Mouse (Mus musculus) forebrain, embryonic 11.5 days (tissue): ENCODE data around the gene Bcl7a. TPM values are rescaled to one million over a fixed set of nuclear protein-coding genes. Genes with fewer than 3 reads are reported as not detected.

Experiments
- ATAC-seq: fragments of 200-750 bp; cut with Nextera tagmentation; replicated peaks from 2 replicates; pipeline ENCODE4 v1.8.0; 2017; ENCODE audit warnings: moderate TSS enrichment; ENCODE audit not compliant: low FRiP score
- DNase-seq: peaks from one replicate; pipeline ENCODE4 v3.0.0-alpha.2; 2017; ENCODE audit warnings: low spot score
- H3K27ac ChIP-seq: fragments of 300-500 bp; sonication (generic); 2 replicates; pipeline ENCODE4 v1.5.1; 2014; ENCODE audit warnings: low read depth, low read length
- H3K27me3 ChIP-seq: fragments of 300-500 bp; sonication (generic); 2 replicates; pipeline ENCODE4 v1.6.1; 2014; ENCODE audit warnings: mild to moderate bottlenecking, low read length, mixed read lengths; ENCODE audit not compliant: control insufficient read depth, insufficient read depth
- H3K36me3 ChIP-seq: fragments of 300-500 bp; sonication (generic); 2 replicates; pipeline ENCODE4 v1.6.1; 2014; ENCODE audit warnings: mild to moderate bottlenecking, low read length, moderate library complexity, mixed read lengths; ENCODE audit not compliant: control insufficient read depth, insufficient read depth
- H3K4me1 ChIP-seq: fragments of 300-500 bp; sonication (generic); replicated peaks from 2 replicates; pipeline ENCODE4 v1.6.1; 2014; ENCODE audit warnings: low read length, mixed read lengths; ENCODE audit not compliant: control insufficient read depth, insufficient read depth
- H3K4me2 ChIP-seq: fragments of 300-500 bp; sonication (generic); 2 replicates; pipeline ENCODE4 v1.6.1; 2014; ENCODE audit warnings: low read depth, mild to moderate bottlenecking, low read length, moderate library complexity, mixed read lengths; ENCODE audit not compliant: severe bottlenecking
- H3K4me3 ChIP-seq: fragments of 300-500 bp; sonication (generic); 2 replicates; pipeline ENCODE4 v1.5.1; 2014; ENCODE audit warnings: low read depth, low read length
- H3K9ac ChIP-seq: fragments of 300-500 bp; sonication (generic); 2 replicates; pipeline ENCODE4 v1.6.1; 2014; ENCODE audit warnings: low read length
- H3K9me3 ChIP-seq: fragments of 300-500 bp; sonication (generic); 2 replicates; pipeline ENCODE4 v1.6.1; 2016; ENCODE audit warnings: low read length, mixed read lengths; ENCODE audit not compliant: control insufficient read depth
- WGBS: fragments of 180-500 bp; shearing (Covaris S2); extraction: QIAGEN DNeasy Blood & Tissue Kit; methylation state at CpG from one replicate; pipeline ENCODE4 v1.1.7; 2014; 5-methylcytosine and 5-hydroxymethylcytosine counted together
- polyA plus RNA-seq: library from polyadenylated mRNA; unstranded; fragments of >200 nt; fragmentation: Nextera tagmentation; extraction: Ambion mirVana; gene quantifications from 2 replicates; pipeline ENCODE4 v1.2.1, GENCODE M21; 2014

Bcl7a gene
- polyA plus RNA-seq, 1 experiment from 2014 or later, result 61.7 TPM

DNA sequence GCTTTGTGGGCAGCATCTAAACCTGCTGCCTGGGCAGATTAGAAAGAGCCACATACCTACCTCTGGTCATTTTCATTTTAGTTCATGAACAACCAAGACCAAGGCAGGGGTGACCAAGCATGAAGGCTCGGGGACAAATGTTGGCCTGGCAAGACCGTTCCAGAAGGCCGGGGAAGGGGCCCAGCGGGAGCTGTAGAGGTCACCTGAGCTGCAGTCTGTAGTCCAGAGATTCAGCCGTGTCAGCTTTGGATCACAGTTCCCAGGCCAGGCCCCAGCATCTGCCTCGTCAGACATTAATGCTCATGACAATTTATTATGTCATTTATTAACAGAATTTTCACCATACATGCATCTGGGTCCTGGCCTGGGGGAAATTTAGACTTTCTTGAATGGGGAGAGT, 15.8 kb downstream of the Bcl7a start:
- Histone ChIP-seq H3K27me3 (no peaks in the 10 kb centered on the region), H3K4me1 (no peaks in the 10 kb centered on the region), H3K9me3 (no peaks in the 10 kb centered on the region), H3K27ac (no peak overlapping the region), H3K9ac (no peak overlapping the region), H3K4me2 (no peak overlapping the region), H3K36me3 (peaks cover 29% of the 10 kb centered on the region), H3K4me3 (no peak overlapping the region)
- ATAC-seq (no peak), DNase-seq (no peak)
- 92% methylated on average over 6 of the region's 6 CpGs for WGBS

DNA sequence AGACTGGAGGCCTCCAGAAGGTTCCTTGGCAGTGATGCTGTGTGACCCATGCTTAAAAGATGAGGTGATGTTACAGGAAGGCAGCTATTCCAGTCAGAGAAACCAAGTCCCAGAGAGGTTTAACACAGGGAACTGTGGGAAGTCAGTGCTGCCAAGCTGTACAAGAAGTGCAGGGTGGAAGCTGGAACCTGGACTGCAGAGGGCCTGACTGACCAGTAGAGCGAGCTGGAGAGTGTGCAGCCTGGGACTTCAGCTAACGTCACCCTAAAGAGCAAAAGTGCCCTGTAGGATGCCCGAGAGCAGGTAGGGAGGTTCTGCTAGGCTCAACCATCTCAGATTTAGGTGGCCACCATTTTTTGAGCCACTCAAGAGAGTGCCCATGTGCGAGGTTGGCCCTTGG, 19.3 kb downstream of the Bcl7a start:
- Histone ChIP-seq H3K9ac (no peak overlapping the region), H3K36me3 (peaks cover 31% of the 10 kb centered on the region; the same call in 1 of the 2 replicates), H3K4me1 (no peaks in the 10 kb centered on the region), H3K27ac (no peak overlapping the region), H3K4me2 (no peak overlapping the region), H3K27me3 (no peaks in the 10 kb centered on the region), H3K4me3 (no peak overlapping the region), H3K9me3 (no peaks in the 10 kb centered on the region)
- no peak for ATAC-seq
- DNase-seq, result no peak
- WGBS, result 86% methylated on average over 4 of the region's 4 CpGs

DNA sequence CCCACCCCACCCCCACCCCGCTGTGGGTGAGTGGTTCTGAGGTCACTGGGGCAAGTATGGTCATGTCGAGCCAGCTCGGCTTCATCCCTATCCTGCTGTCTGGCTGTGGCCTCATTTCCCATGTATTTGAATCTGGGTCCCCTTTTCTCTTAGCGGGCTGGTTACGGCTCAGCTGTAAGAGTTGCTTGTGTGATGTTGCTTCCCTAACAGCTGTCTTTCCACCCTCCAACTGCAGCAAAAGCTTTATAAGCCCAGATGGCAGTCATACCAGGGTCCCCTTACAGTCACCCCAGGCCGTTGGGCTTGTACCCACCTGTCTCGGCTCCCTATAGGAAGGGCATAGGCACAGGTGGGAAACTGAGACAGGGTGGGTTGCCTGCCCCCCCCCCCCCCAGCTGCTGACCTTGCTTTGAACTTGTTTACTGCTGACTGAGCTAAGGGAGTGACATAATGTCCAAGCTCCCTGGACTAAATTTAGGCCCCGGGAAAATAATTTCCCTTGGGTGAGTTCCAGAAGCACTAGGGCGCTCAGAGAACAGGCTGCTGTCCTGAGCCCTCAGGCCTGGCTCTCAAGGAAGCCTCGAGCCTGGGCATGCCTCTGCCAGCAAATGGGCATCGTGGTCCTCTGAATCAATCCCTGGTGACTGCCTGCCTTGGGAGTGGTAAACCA, 20.8 kb downstream of the Bcl7a start:
- Histone ChIP-seq H3K4me2 (no peak overlapping the region), H3K4me1 (no peaks in the 10 kb centered on the region), H3K27me3 (no peaks in the 10 kb centered on the region), H3K27ac (no peak overlapping the region), H3K9ac (no peak overlapping the region), H3K4me3 (no peak overlapping the region), H3K9me3 (no peaks in the 10 kb centered on the region), H3K36me3 (peaks cover 19% of the 10 kb centered on the region; the same call in 1 of the 2 replicates)
- ATAC-seq, result no peak
- WGBS, result 86% methylated on average over 11 of the region's 11 CpGs
- no peak for DNase-seq

DNA sequence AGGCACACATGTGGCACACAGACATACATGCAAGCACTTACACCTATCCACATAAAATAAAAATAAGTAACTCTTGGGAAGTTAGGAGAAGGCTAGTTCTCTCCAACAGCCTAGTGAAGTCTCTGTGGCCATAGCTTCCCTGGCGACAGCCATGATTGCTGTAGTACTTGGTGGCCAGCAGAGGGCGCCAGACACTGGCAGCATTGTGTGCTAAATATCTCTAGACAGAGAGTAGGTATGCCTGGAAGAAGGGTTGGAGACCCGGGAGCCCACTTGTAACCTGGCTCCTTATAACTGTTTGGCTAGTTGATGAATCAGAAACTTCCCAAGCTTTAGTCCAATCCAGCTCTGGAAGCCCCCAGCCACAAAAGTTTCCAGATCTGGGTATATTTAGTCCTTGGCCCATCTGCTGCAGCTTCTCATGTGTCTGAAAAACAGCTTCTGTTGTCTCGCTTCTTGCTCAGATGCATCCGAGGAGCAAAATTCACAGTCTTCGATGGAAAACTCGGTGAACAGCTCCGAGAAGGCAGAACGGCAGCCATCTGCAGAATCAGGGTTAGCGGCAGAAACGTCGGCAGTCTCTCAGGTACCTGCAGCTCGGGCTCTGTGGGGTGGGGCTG, 25.3 kb downstream of the Bcl7a start:
- WGBS, result 79% methylated on average over 13 of the region's 13 CpGs
- H3K4me3 ChIP-seq, result no peak overlapping the region
- H3K36me3 ChIP-seq, result peaks cover 23% of the 10 kb centered on the region
- no peaks in the 10 kb centered on the region for H3K4me1 ChIP-seq
- ATAC-seq (no peak), DNase-seq (peak; percentile 73)
- no peak overlapping the region for H3K4me2 ChIP-seq
- no peak overlapping the region for H3K27ac ChIP-seq
- no peaks in the 10 kb centered on the region for H3K9me3 ChIP-seq
- H3K9ac ChIP-seq, result no peak overlapping the region
- H3K27me3 ChIP-seq, result no peaks in the 10 kb centered on the region

DNA sequence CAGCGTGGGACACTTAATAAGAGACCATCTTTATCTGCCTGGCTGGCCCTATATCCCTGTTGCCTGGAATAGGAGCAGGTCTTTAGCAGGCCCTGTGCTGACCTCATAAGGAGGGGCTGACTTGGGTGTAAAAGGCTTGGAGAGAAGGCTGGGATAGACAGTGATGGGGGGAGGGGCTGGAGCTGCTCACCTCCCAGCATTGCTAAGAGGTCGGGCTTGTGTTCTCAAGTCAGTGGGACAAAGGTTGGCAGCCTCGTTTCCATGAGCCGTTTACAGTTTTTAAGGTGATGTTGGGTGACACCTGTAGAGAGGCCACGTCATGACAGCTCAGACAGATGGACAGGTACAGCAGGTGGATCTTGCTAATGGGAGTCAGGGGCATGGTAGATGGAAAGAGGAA, 26.4 kb downstream of the Bcl7a start:
- DNase-seq (no peak), ATAC-seq (no peak)
- WGBS, result 94% methylated on average over 5 of the region's 5 CpGs
- Histone ChIP-seq H3K27me3 (no peaks in the 10 kb centered on the region), H3K4me3 (no peak overlapping the region), H3K27ac (no peak overlapping the region), H3K9me3 (no peaks in the 10 kb centered on the region), H3K4me1 (no peaks in the 10 kb centered on the region), H3K4me2 (no peak overlapping the region), H3K9ac (no peak overlapping the region), H3K36me3 (peaks cover 25% of the 10 kb centered on the region)

DNA sequence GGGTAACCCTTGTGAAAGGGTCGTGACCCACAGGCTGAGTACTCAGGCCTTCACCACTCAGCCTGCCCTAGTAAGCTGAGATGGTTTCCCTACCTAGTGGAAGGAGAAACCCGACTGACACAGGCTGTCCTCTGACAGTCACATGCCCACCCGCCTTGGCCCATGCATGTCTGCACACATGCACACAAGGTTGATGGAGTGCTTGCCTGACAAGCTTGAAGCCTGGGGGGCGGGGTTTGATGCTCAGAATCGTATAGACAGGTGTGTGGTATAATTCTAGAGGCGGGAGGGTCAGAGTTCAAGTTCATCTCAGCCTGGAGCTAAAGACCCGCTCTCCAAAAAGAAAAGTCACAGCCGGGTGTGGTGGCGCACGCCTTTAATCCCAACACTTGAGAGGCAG, 31.6 kb downstream of the Bcl7a start:
- Histone ChIP-seq H3K27ac (no peak overlapping the region), H3K4me2 (no peak overlapping the region), H3K27me3 (no peaks in the 10 kb centered on the region), H3K4me3 (no peak overlapping the region), H3K4me1 (no peaks in the 10 kb centered on the region), H3K9me3 (no peaks in the 10 kb centered on the region), H3K9ac (no peak overlapping the region), H3K36me3 (peaks cover 11% of the 10 kb centered on the region; the same call in 1 of the 2 replicates)
- WGBS, result 90% methylated on average over 10 of the region's 10 CpGs
- ATAC-seq (no peak), DNase-seq (no peak)

DNA sequence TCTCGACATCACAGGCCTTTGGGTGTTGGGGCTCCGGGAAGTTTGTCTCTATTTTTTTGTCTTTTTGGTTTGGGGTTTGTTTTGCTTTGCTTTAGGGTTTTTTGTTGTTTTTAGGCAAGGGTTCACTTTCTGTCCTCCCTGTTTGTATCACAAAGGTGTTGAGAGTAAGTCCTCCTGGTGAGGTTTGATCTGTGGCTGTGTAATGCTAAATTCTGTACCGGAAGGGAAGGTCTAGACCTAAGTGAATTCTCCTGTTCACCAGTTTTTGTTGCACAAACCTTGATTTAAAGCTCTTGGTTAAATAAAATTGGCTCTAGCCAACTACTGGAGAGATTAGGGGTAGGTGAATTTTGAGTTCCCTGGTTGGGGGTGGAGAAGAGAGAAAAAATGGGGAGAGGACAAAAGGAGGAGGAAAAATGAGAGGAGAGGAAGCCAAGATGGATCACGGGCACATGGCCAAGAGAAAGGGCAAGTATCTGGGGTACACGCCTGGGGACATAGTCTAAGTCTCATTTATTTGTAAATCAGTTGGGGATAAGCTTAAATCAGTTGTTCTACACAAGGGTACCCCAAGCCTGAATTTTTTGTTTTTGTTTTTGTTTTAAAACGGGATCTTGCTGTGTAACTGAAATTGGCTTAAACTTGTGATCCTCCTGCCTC, 32.3 kb downstream of the Bcl7a start:
- H3K4me2 ChIP-seq, result no peak overlapping the region
- 92% methylated on average over 6 of the region's 6 CpGs for WGBS
- peaks cover 9% of the 10 kb centered on the region; the same call in 1 of the 2 replicates for H3K36me3 ChIP-seq
- no peaks in the 10 kb centered on the region for H3K9me3 ChIP-seq
- H3K27me3 ChIP-seq, result no peaks in the 10 kb centered on the region
- H3K27ac ChIP-seq, result no peak overlapping the region
- DNase-seq (no peak), ATAC-seq (no peak)
- no peaks in the 10 kb centered on the region for H3K4me1 ChIP-seq
- H3K9ac ChIP-seq, result no peak overlapping the region
- H3K4me3 ChIP-seq, result no peak overlapping the region

DNA sequence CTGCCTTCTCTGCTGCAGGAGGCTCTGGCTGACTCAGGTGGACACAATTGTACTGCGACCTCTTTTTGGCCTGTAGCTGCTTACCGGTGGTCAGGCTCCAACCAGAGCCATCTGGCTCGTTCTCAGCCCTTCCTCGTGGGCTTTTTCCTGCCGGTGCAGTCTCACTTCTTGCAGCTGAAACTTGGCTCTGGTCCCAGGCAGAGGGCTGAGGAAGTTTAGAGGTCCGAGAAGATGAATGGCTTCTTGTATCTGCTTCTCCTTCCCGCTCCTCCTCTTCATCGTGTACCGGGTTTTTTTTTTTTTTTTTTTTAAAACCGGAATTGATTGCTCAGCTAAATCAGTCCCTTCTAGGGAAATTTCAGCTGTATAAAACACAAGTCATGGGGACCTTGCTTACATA, 32.9 kb downstream of the Bcl7a start:
- WGBS, result 81% methylated on average over 10 of the region's 10 CpGs
- Histone ChIP-seq H3K36me3 (peaks cover 5% of the 10 kb centered on the region; the same call in 1 of the 2 replicates), H3K27me3 (no peaks in the 10 kb centered on the region), H3K4me3 (no peak overlapping the region), H3K27ac (no peak overlapping the region), H3K4me1 (no peaks in the 10 kb centered on the region), H3K9ac (no peak overlapping the region), H3K4me2 (no peak overlapping the region), H3K9me3 (no peaks in the 10 kb centered on the region)
- DNase-seq (no peak), ATAC-seq (no peak)
